Mouse (Mus musculus): ENCODE measurements around the gene Gm20388. TPM values are rescaled to one million over a fixed set of nuclear protein-coding genes. Genes with fewer than 3 reads are reported as not detected.
A peak's percentile ranks its signal among the peaks of the same experiment; 100 is the strongest.

The Gm20388 gene
- total RNA-seq, 2 experiments from 2014 or later = 1.9 to 2.0 TPM

- no peak for DNase-seq
Measured at GRCm38 (mm10) chr8:120531775-120532516, 621.3 kb downstream of the Gm20388 start.

- DNase-seq = no peak
Measured at GRCm38 (mm10) chr8:120532517-120533215, 622.0 kb downstream of the Gm20388 start.

GRCm38 (mm10) chr8:120533380-120533779 is 622.7 kb downstream of the Gm20388 start:
- no peak for DNase-seq

DNA sequence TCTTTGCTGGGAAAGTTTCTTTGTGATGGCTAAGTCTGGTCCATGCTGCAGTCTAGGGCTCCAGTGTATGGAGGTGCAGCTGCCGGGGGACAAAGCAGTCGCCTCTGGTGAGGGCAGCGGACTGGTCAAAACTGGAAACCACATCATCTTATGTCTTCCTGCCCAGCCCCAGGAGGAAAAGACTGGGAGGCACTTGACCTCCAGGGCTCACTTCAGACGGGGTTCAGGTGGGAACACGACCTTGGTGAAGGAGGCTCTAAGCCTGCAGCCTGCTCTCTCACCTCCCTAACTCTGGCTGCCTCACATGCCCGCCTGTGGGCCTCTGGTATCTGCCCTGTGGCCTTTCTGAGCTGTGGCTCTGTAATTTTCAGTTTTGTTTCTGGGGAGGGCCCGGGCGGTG is 623.4 kb downstream of the Gm20388 start:
- DNase-seq = no peak

GRCm38 (mm10) chr8:120534504-120535368 is 624.1 kb downstream of the Gm20388 start:
- peak; percentile 90 for DNase-seq

DNA sequence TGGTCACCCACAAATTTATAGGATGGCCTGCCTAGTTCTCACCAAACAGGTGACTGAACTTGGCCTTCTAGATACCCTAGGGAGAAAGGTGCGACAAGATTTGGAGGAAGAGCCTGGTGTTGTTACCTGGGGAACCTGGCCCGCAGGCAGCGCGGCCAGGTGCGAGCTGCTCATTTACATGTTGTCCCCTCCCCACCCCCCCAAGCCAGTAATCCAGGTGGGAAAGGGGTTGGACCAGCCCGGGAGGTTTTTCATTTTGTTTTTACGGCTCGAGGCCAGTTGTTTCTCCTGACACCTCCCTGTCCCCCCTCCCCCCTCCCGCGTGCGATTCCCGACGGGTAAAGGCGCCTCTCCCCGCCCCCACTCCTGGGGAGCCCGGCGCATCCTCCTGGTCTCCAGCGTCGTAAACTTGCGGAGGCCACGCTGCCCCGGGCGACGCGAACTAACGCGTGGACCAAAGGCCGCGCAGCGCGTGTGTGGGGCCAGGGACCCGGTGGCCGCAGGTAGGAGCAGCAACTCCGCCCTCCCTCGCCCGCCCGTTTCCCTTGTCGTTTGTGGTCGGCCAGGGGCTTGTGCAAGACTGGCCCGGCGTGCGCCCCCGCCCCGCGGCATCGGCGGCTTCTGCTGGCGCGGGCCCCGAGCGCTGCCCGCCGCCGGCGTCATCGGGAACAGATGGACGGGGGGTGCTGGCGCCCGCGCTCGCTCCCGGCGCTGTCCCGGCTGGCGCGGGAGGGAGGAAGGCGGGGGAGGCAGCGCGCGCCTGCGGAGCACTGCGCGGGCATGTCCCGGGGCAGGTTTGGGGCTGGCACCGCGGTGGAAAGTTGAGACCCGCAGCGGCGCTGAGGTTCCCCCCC is 625.0 kb downstream of the Gm20388 start:
- DNase-seq = peak; percentile 77

DNA sequence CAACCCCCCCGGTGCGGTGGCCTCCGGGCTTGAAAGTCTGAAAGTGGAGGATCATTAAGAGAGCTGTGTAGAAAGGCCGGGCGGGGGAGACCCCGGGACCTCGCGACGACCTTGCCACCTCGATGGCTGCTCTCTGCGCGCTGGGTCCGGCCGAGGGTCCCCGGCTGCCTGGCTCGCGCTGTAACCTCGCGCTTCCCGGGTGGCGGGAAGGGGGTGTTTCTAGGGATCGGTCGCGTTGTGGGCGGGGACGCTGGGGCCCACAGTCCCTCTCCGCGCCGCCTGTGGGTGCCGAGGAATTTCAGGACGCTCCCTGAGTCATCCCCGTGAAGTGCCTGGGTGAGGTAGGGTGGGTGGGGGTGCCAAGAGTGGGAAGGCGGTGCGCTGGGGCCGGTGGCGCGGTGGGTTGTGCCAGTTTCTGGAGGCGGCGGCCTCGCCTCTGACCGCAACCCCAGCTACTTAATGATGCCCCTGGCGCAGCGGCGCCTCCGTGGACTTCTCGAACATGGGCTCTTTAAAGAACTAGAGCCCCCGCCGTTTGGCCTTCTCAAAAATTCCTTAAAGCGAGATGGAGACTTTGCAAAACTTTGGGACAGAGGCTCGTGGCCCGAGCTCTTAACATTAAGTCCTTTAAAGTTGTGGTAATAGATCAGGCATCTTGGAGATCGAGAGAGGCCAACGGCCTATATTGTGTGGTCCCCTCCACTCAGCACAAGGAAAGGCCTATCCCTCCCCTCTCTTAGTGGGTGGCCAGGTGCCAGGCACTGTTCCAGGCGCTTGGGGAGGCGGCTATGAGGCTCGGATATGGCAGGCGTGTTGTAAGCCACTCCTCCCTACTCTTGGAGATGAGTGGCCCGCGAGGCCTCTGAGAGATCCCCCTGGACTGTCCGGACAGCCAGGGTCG is 625.9 kb downstream of the Gm20388 start:
- peak; percentile 45 for DNase-seq

DNA sequence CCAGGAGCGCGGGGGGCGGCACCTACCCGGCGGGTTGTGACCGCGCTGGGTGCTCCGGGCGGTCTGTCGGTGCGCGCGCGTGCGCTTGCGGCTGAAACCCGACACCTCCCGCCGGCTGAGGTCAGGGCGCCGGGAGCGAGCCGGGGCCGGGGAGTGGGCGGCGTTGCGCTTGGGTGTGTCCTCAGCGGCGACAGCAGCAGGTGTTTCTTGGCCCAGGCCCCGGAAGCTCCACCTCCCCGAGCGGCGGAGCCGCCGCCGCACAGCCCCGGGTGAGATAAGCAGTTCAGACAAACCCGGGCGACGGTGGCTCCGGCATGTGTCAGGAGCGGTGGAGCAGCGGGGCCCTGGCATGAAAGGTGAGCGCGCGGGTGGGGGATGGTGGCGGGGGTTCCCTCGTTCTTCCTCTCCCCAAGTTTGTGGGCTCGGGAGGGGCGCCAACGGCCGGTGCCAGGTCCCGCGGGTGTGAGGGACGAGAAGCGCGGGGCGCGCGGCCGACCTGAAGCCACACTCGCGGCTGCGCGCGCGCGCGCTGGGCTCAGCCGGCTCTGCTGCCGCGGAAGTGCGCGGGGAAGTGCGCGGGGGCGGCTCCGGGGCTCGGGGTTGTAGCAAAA is 626.7 kb downstream of the Gm20388 start:
- peak; percentile 89 for DNase-seq

GRCm38 (mm10) chr8:120537818-120538396 is 627.3 kb downstream of the Gm20388 start:
- DNase-seq = peak; percentile 77

GRCm38 (mm10) chr8:120538397-120539240 is 628.0 kb downstream of the Gm20388 start:
- peak; percentile 81 for DNase-seq

DNA sequence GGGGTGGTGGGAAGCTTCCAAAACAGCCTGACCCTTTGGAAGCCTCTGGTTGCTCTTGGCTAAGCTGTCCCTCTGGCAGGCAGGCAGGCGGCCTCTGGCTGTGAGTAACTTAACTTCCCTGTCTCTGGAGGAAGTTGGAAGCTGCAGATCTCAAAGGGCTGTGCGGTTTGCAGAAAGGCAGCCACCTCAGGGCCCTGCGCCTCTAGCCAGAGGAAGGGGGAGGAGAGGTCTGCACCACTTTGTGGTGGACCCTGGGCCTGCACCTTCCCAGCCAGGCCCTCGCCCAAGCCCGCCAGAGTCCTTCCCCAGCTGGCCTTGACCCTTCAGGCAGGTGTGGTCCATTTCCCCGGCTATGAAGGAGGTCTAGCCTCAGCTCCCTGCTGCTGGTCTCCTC is 628.7 kb downstream of the Gm20388 start:
- peak; percentile 66 for DNase-seq

DNA sequence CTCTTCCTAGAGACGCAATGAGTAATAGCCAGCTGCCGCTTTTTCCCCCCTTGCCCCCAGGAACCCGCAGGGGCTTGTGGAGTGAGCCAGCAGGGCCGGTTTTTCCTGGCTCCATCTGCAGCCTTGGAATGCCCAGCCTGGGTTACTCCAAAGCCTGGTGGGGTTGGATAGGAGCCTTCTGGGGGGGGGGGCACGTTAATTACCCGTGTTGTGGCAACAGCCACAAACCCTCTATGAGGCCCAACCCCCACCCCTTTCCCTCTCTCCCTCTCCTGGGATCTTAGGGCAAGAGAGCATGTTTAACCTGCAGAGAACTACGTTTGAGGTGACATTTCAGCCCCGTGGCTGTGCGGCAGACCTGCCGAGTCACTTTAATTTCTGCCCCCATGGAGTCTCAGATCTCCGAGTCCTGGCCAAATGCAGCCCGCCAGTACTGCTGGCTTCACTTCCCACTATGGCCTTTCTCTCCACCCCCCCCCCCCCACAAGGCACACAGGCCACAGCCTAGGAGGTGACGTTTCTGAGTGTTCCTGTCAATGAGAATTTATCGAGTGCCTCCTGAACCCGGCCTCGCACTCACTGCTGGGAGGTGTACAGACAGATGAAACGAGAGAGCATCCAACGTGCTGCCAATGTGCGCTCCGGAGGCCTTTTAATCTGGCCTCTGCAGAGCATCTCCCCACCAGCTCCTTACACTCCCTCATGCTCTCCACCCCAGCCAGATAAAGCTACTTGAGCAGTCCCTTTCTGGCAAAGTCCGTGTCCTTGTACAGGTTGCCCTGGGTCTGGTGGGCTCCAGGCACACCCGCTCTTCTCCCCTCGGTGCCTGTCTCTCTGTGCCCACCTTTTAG is 629.4 kb downstream of the Gm20388 start:
- DNase-seq = no peak

- DNase-seq = no peak
Measured at GRCm38 (mm10) chr8:120542995-120543394, 632.4 kb downstream of the Gm20388 start.

DNA sequence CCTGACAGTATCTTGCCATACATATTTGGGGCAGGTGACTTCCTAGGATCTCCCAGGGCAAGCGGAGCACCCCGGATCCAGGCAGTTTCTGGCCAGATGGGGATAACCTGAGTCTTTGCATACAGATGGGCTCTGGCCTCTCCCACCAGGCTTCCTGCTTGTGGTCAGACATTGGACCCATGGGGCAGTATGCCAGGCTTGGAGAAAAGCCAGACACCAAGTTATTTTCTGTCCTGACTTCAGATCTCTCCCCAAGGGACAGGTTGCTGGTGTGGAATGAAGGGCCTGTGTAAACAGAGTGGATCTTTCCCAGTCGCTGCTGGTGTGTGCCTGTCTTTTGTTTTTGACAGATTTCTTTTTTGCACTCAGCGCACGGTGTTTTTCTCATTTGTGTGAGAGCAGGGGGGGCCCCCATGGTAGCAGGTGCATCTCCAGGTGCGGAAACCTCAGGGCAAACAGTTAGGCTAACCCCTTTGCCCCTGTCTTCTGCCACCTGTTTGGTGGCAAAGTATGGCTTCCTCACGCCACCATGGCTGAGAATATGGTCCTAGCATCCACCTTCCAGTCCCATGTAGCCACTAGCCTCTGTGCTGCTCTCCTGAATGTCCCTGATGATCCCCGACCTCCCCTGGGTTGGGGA is 632.9 kb downstream of the Gm20388 start:
- DNase-seq = peak; percentile 81

DNA sequence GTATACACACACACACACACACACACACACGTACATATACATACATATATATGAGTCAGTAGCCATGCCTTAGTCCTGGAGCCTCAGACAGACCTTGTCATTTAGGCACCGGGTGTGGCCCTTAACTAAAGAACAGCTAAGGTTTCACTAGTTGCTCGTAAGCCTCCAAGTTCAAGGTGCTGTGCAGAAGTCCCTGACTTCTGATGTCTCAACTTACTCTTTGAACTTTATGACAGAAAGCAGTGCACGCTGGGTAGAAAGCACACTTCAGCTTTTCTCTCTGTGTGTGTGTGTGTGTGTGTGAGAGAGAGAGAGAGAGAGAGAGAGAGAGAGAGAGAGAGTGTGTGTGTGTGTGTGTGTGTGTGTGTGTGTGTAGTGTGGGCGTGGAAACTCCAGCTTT is 633.5 kb downstream of the Gm20388 start:
- DNase-seq = no peak

- peak; percentile 50 for DNase-seq
Measured at GRCm38 (mm10) chr8:120547562-120547961, 636.9 kb downstream of the Gm20388 start.

- DNase-seq = no peak
Measured at GRCm38 (mm10) chr8:120548313-120548761, 637.7 kb downstream of the Gm20388 start.
